Mouse (Mus musculus): ENCODE data around the gene Ier5l. TPM values are rescaled to one million over a fixed set of nuclear protein-coding genes. Genes with fewer than 3 reads are reported as not detected.
A peak's percentile ranks its signal among the peaks of the same experiment; 100 is the strongest.

Ier5l gene
- polyA plus RNA-seq, 1 experiment from 2014 or later: 2.9 TPM

DNA sequence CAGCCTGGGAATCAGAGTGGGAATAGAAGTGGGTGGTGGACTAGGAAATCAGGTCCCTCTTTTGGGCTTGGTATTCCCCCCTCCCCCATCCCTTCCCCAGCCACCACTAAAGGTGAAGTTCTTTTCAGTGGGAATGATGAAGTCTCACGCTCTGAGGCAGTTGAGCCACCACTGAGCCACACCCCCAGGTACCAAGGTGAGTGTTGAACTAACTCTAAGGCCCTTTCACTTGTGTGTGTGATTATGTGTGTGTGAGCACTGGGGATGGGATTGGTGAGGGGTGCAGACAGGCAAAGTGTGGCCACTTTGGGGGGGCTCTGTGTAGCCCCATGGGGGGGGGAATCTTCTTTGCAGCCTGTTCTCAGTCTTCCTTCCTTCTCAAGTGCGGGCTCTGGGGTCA is 2.2 kb upstream of the Ier5l start:
- WGBS: 80% methylated on average over 2 of the region's 2 CpGs
- no peak overlapping the region for H3K4me3 ChIP-seq
- no peaks in the 10 kb centered on the region for H3K9me3 ChIP-seq (replicated peaks)
- H3K36me3 ChIP-seq: no peaks in the 10 kb centered on the region
- H3K4me1 ChIP-seq: peaks cover 26% of the 10 kb centered on the region
- H3K27ac ChIP-seq: no peak overlapping the region
- DNase-seq (ENCODE audit: low spot score): no peak
- H3K27me3 ChIP-seq (ENCODE audit: low read depth, poor library complexity, severe bottlenecking): peaks cover 11% of the 10 kb centered on the region; the same call in 1 of the 2 replicates

- Histone ChIP-seq H3K4me3 (no peak overlapping the region), H3K4me1 (peaks cover 34% of the 10 kb centered on the region), H3K9me3 (replicated peaks) (no peaks in the 10 kb centered on the region), H3K27me3 (ENCODE audit: low read depth, poor library complexity, severe bottlenecking) (peaks cover 11% of the 10 kb centered on the region; the same call in 1 of the 2 replicates), H3K36me3 (no peaks in the 10 kb centered on the region), H3K27ac (no peak overlapping the region)
- WGBS: 88% methylated on average over 7 of the region's 7 CpGs
- DNase-seq (ENCODE audit: low spot score): no peak
Observed at GRCm38 (mm10) chr2:30475457-30475856, 1.4 kb upstream of the Ier5l start.

GRCm38 (mm10) chr2:30474776-30475175 is 757 bp upstream of the Ier5l start:
- DNase-seq (ENCODE audit: low spot score): no peak
- peak overlapping the region; percentile 98 for H3K4me3 ChIP-seq
- no peaks in the 10 kb centered on the region for H3K36me3 ChIP-seq
- WGBS: 22% methylated on average over 4 of the region's 4 CpGs
- H3K27me3 ChIP-seq (ENCODE audit: low read depth, poor library complexity, severe bottlenecking): peaks cover 11% of the 10 kb centered on the region; the same call in 1 of the 2 replicates
- H3K9me3 ChIP-seq (replicated peaks): no peaks in the 10 kb centered on the region
- H3K4me1 ChIP-seq: peaks cover 41% of the 10 kb centered on the region
- H3K27ac ChIP-seq: peak overlapping the region; percentile 100

- no peaks in the 10 kb centered on the region for H3K36me3 ChIP-seq
- no peak for DNase-seq (ENCODE audit: low spot score)
- H3K27ac ChIP-seq: peak overlapping the region; percentile 100
- no peaks in the 10 kb centered on the region for H3K9me3 ChIP-seq (replicated peaks)
- peaks cover 19% of the 10 kb centered on the region for H3K27me3 ChIP-seq (ENCODE audit: low read depth, poor library complexity, severe bottlenecking)
- peak overlapping the region; percentile 98 for H3K4me3 ChIP-seq
- 5% methylated on average over 78 of the region's 80 CpGs for WGBS
- H3K4me1 ChIP-seq: peaks cover 53% of the 10 kb centered on the region
Observed at GRCm38 (mm10) chr2:30473431-30474031, 488 bp downstream of the Ier5l start.

GRCm38 (mm10) chr2:30472731-30473351 is 1.2 kb downstream of the Ier5l start:
- under 1% methylated on average over 60 of the region's 60 CpGs for WGBS
- H3K27me3 ChIP-seq (ENCODE audit: low read depth, poor library complexity, severe bottlenecking): peaks cover 23% of the 10 kb centered on the region
- H3K36me3 ChIP-seq: no peaks in the 10 kb centered on the region
- peaks cover 60% of the 10 kb centered on the region for H3K4me1 ChIP-seq
- peak overlapping the region; percentile 98 for H3K4me3 ChIP-seq
- peak; percentile 74 for DNase-seq (ENCODE audit: low spot score)
- H3K27ac ChIP-seq: peak overlapping the region; percentile 100
- no peaks in the 10 kb centered on the region for H3K9me3 ChIP-seq (replicated peaks)

DNA sequence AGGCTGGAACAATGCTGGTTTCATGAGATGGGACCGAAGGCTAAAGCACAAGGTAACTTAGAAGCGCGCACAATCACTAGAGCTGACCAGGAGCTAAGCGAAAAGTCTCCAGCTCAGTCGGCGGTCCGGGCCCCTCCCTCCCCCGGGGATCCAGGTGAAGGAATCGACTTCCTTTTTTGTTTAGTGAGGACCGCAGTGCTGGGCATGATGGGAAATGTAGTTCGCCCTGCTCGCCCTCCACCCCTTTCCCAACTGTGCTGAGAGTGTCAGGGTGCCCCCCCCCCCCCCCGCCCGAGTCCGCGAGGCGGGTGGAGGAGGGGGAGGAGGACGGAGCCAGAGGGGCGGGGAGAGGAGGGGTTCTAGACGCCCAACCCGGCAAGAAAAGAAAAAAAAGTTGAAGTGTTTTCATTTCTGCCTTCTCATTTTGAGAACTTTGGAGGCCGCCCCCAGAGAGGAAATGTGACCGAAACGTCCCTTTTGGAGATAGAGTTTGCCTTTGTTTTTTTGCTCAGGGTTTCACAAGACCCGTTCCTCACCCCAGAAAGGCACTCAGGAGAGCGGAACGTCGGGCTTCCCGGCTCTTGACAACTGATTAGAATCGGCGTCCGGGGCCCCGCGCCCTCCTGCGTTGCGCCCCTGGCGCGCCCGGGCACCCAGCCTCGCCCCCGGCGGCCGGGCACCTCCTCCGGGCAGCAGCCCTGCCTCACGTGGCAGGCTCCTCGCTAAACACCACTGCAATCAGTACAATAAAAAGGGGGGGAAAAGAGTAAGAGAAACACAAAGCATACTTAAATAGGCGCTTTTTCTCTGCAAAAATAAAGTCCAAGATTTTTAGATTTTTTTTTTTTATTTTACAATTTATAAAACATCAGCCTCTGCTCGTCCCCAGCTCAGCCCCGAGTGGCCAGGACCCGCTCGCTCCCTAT is 2.0 kb downstream of the Ier5l start:
- DNase-seq (ENCODE audit: low spot score): peak; percentile 91
- Histone ChIP-seq H3K4me3 (peak overlapping the region; percentile 98), H3K36me3 (no peaks in the 10 kb centered on the region), H3K27ac (peak overlapping the region; percentile 100), H3K9me3 (replicated peaks) (no peaks in the 10 kb centered on the region), H3K27me3 (ENCODE audit: low read depth, poor library complexity, severe bottlenecking) (peaks cover 23% of the 10 kb centered on the region), H3K4me1 (peaks cover 67% of the 10 kb centered on the region)
- WGBS: under 1% methylated on average over 44 of the region's 51 CpGs

GRCm38 (mm10) chr2:30471051-30471450 is 3.0 kb downstream of the Ier5l start:
- Histone ChIP-seq H3K36me3 (no peaks in the 10 kb centered on the region), H3K27ac (peak overlapping the region; percentile 100), H3K4me1 (peaks cover 68% of the 10 kb centered on the region), H3K4me3 (peak overlapping the region; percentile 98), H3K27me3 (ENCODE audit: low read depth, poor library complexity, severe bottlenecking) (peaks cover 23% of the 10 kb centered on the region), H3K9me3 (replicated peaks) (no peaks in the 10 kb centered on the region)
- DNase-seq (ENCODE audit: low spot score): peak; percentile 59
- WGBS: 7% methylated on average over 8 of the region's 8 CpGs

DNA sequence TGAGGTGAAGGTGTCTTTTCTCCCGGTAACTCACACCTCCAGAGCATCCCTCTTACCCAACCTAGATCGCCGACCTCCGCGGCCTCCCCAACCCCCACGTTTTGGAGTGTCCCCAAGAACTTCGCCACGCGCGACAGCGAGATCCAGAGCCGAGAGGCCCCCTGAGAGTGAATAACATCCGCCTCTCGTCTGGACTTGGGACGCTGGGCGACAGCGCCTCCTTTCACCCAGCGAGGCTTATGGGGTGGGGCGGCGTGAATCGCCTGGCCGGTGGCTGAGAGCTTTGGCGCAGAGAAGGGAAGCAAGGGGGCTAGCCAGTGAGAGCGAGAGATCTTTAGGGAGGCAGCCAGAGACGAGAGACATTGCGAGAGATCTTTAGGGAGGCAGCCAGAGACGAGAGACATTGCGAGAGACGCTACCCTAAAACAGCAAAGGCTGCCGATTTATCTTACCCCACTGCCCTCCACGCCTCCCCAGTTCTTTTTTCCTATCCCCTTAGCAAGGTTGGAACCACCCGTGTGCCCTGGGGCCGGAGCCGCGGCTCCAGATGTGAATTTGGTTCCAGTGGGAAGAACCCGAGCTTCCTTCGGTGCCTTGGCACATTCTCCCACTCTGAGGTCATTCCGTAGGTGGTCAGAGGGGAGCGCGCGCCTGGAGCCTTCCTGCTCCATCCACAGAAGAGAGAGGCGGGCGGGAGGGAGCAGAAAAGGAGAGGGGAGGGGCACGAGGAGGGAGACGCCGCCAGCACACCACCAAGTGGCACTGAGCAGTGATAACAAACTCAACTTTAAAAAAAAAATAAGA is 3.7 kb downstream of the Ier5l start:
- no peaks in the 10 kb centered on the region for H3K36me3 ChIP-seq
- under 1% methylated on average over 46 of the region's 46 CpGs for WGBS
- peak overlapping the region; percentile 98 for H3K4me3 ChIP-seq
- H3K9me3 ChIP-seq (replicated peaks): no peaks in the 10 kb centered on the region
- DNase-seq (ENCODE audit: low spot score): peak; percentile 78
- H3K27ac ChIP-seq: peak overlapping the region; percentile 100
- peaks cover 69% of the 10 kb centered on the region for H3K4me1 ChIP-seq
- peaks cover 18% of the 10 kb centered on the region for H3K27me3 ChIP-seq (ENCODE audit: low read depth, poor library complexity, severe bottlenecking)

GRCm38 (mm10) chr2:30469796-30470142 is 4.2 kb downstream of the Ier5l start:
- under 1% methylated on average over 19 of the region's 19 CpGs for WGBS
- Histone ChIP-seq H3K27ac (peak overlapping the region; percentile 100), H3K4me1 (peaks cover 69% of the 10 kb centered on the region), H3K36me3 (no peaks in the 10 kb centered on the region), H3K4me3 (peak overlapping the region; percentile 98), H3K9me3 (replicated peaks) (no peaks in the 10 kb centered on the region), H3K27me3 (ENCODE audit: low read depth, poor library complexity, severe bottlenecking) (peaks cover 13% of the 10 kb centered on the region)
- peak; percentile 93 for DNase-seq (ENCODE audit: low spot score)

DNA sequence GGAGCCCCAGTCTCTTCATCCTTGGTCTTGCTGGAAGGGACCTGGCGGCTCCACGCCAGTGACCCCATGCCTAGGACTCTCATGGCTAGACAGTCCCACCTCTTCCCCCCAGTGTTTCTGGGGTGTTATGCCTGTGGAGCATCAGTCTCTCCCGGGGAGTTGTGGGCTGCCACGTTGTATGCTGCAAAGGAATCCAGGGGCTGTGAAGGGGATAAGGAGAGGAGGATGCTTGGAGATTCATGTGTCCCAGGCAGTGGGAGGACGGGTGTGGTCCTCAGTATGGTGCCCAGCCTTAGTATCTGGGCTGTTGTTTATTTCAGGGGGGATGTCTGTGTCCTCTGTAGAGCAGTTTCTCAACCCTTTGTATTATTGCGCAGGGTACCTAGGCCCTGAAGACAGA is 5.0 kb downstream of the Ier5l start:
- Histone ChIP-seq H3K9me3 (replicated peaks) (no peaks in the 10 kb centered on the region), H3K4me1 (peaks cover 69% of the 10 kb centered on the region), H3K4me3 (peak overlapping the region; percentile 98), H3K36me3 (no peaks in the 10 kb centered on the region), H3K27ac (peak overlapping the region; percentile 100), H3K27me3 (ENCODE audit: low read depth, poor library complexity, severe bottlenecking) (peaks cover 12% of the 10 kb centered on the region)
- 49% methylated on average over 6 of the region's 6 CpGs for WGBS
- no peak for DNase-seq (ENCODE audit: low spot score)

- Histone ChIP-seq H3K27me3 (ENCODE audit: low read depth, poor library complexity, severe bottlenecking) (peaks cover 12% of the 10 kb centered on the region), H3K4me3 (no peak overlapping the region), H3K36me3 (no peaks in the 10 kb centered on the region), H3K4me1 (peaks cover 78% of the 10 kb centered on the region), H3K9me3 (replicated peaks) (no peaks in the 10 kb centered on the region), H3K27ac (peak overlapping the region; percentile 59)
- no peak for DNase-seq (ENCODE audit: low spot score)
- WGBS: 42% methylated on average over 4 of the region's 4 CpGs
Observed at GRCm38 (mm10) chr2:30466787-30467186, 7.2 kb downstream of the Ier5l start.

DNA sequence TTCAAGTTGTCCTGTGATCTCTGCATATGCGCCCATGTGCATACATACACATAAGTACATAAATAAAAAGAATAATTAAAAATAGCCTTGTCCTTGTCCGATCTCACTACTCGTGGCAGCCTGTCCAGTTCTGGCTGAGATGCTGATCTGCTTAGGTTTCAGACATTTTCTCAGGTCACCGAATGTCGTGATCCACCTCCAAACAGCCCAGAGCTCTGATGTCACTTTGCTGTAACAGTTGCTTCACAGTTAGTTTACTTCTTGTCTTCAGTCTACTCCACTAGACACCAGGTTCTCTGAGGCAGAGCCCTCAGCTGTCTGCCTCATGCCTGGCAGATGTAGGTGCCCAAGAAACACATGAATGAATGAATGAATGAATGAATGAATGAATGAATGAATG is 9.6 kb downstream of the Ier5l start:
- no peak for DNase-seq (ENCODE audit: low spot score)
- Histone ChIP-seq H3K36me3 (no peaks in the 10 kb centered on the region), H3K27me3 (ENCODE audit: low read depth, poor library complexity, severe bottlenecking) (peaks cover 12% of the 10 kb centered on the region), H3K4me1 (peaks cover 55% of the 10 kb centered on the region), H3K27ac (peak overlapping the region; percentile 75; the same call in 1 of the 2 replicates), H3K9me3 (replicated peaks) (no peaks in the 10 kb centered on the region), H3K4me3 (peak overlapping the region; percentile 40)
- 74% methylated on average over 5 of the region's 5 CpGs for WGBS

All from limb, embryonic 10.5 days (tissue).